Mouse (Mus musculus) E14TG2a.4 (cell line): Measurements from ENCODE around the gene Runx2.

ENCODE experiments used
- H3K27me3 ChIP-seq: 2 replicates; pipeline ENCODE4 v1.6.1; 2014; ENCODE audit warnings: low read length, control low read depth; ENCODE audit not compliant: insufficient read depth
- H3K36me3 ChIP-seq: 2 replicates; pipeline ENCODE4 v1.6.1; 2014; ENCODE audit warnings: low read length, control low read depth; ENCODE audit not compliant: insufficient read depth
- H3K4me1 ChIP-seq: replicated peaks from 2 replicates; pipeline ENCODE4 v1.6.1; 2014; ENCODE audit warnings: low read depth, low read length, control low read depth
- H3K4me3 ChIP-seq: replicated peaks from 2 replicates; pipeline ENCODE4 v1.5.1; 2014; ENCODE audit warnings: mild to moderate bottlenecking, low read length
- H3K9me3 ChIP-seq: 2 replicates; pipeline ENCODE4 v1.6.1; 2014; ENCODE audit warnings: low read length, control low read depth
- CTCF ChIP-seq: conservative IDR thresholded peaks from 2 replicates; pipeline ENCODE4 v1.5.1; 2014; ENCODE audit warnings: low read length
- NANOG ChIP-seq: IDR thresholded peaks from 2 replicates; pipeline ENCODE4 v1.6.1; 2014; ENCODE audit warnings: borderline replicate concordance, low read length, mixed read lengths
- POU5F1 ChIP-seq: IDR thresholded peaks from 2 replicates; pipeline ENCODE4 v1.6.1; 2014; ENCODE audit warnings: low read length, borderline replicate concordance

Gene Runx2

GRCm38 (mm10) chr17:44565311-44565831, 249.2 kb downstream of the Runx2 start:
- H3K4me1 ChIP-seq, result no peaks in the 10 kb centered on the region
- peaks cover 18% of the 10 kb centered on the region for H3K27me3 ChIP-seq
- TF ChIP-seq NANOG (no peak), CTCF (no peak), POU5F1 (no peak)
- H3K9me3 ChIP-seq, result no peaks in the 10 kb centered on the region
- no peaks in the 10 kb centered on the region for H3K36me3 ChIP-seq
- no peak overlapping the region for H3K4me3 ChIP-seq

GRCm38 (mm10) chr17:44564611-44565198, 249.9 kb downstream of the Runx2 start:
- TF ChIP-seq CTCF, result no peak
- Histone ChIP-seq H3K27me3 (peaks cover 18% of the 10 kb centered on the region), H3K9me3 (no peaks in the 10 kb centered on the region), H3K36me3 (no peaks in the 10 kb centered on the region), H3K4me3 (no peak overlapping the region), H3K4me1 (no peaks in the 10 kb centered on the region)

- H3K9me3 ChIP-seq, result no peaks in the 10 kb centered on the region
- H3K4me1 ChIP-seq, result no peaks in the 10 kb centered on the region
- TF ChIP-seq POU5F1 (no peak), CTCF (no peak), NANOG (no peak)
- H3K4me3 ChIP-seq, result no peak overlapping the region
- no peaks in the 10 kb centered on the region for H3K36me3 ChIP-seq
- peaks cover 18% of the 10 kb centered on the region for H3K27me3 ChIP-seq
Observed at GRCm38 (mm10) chr17:44560016-44560415, 254.6 kb downstream of the Runx2 start.

- TF ChIP-seq CTCF (no peak), POU5F1 (no peak), NANOG (no peak)
- no peaks in the 10 kb centered on the region for H3K9me3 ChIP-seq
- no peak overlapping the region for H3K4me3 ChIP-seq
- H3K36me3 ChIP-seq, result no peaks in the 10 kb centered on the region
- H3K27me3 ChIP-seq, result peaks cover 8% of the 10 kb centered on the region
- H3K4me1 ChIP-seq, result no peaks in the 10 kb centered on the region
Observed at GRCm38 (mm10) chr17:44557199-44558111, 257.1 kb downstream of the Runx2 start.

GRCm38 (mm10) chr17:44554941-44555340, 259.7 kb downstream of the Runx2 start:
- no peaks in the 10 kb centered on the region for H3K36me3 ChIP-seq
- H3K27me3 ChIP-seq, result peaks cover 2% of the 10 kb centered on the region; the same call in 1 of the 2 replicates
- no peaks in the 10 kb centered on the region for H3K9me3 ChIP-seq
- no peak overlapping the region for H3K4me3 ChIP-seq
- no peaks in the 10 kb centered on the region for H3K4me1 ChIP-seq
- no peak for TF ChIP-seq CTCF
- no peak for TF ChIP-seq NANOG
- TF ChIP-seq POU5F1, result no peak

GRCm38 (mm10) chr17:44549551-44549950, 265.0 kb downstream of the Runx2 start:
- Histone ChIP-seq H3K4me1 (no peaks in the 10 kb centered on the region; the same call in 1 of the 2 replicates), H3K4me3 (no peak overlapping the region), H3K36me3 (no peaks in the 10 kb centered on the region), H3K9me3 (no peaks in the 10 kb centered on the region), H3K27me3 (peaks cover 21% of the 10 kb centered on the region)
- TF ChIP-seq NANOG (no peak), CTCF (no peak)

- H3K36me3 ChIP-seq, result no peaks in the 10 kb centered on the region
- no peaks in the 10 kb centered on the region; the same call in 1 of the 2 replicates for H3K4me1 ChIP-seq
- H3K9me3 ChIP-seq, result no peaks in the 10 kb centered on the region
Observed at GRCm38 (mm10) chr17:44547922-44548321, 266.7 kb downstream of the Runx2 start.

GRCm38 (mm10) chr17:44546801-44547200, 267.8 kb downstream of the Runx2 start:
- TF ChIP-seq NANOG (no peak), CTCF (no peak), POU5F1 (no peak)
- Histone ChIP-seq H3K9me3 (no peaks in the 10 kb centered on the region), H3K27me3 (peaks cover 21% of the 10 kb centered on the region), H3K36me3 (no peaks in the 10 kb centered on the region), H3K4me1 (no peaks in the 10 kb centered on the region; the same call in 1 of the 2 replicates), H3K4me3 (no peak overlapping the region)

More at GRCm38 (mm10) chr17:44547922-44548321, 266.7 kb downstream of the Runx2 start:
- Histone ChIP-seq H3K27me3 (peaks cover 21% of the 10 kb centered on the region), H3K4me3 (no peak overlapping the region)
- TF ChIP-seq NANOG (no peak), CTCF (no peak), POU5F1 (no peak)
